Mouse (Mus musculus) 416B (cell line): ENCODE data around the gene Ddx21.
"Not testable (repeated sequence)": the region's sequence is repeated elsewhere in the genome, so short reads cannot be mapped to it uniquely, and the experiment has no call there.

Experiments
- DNase-seq: peaks from one replicate; pipeline ENCODE4 v3.0.0; 2011; ENCODE audit warnings: low read depth

Gene Ddx21

GRCm38 (mm10) chr10:62602177-62603040, at the start of gene Ddx21:
Gene Ddx21 (minus strand): TSS chr10:62602281.
- peak; percentile 95 for DNase-seq

- DNase-seq = peak; percentile 99
Measured at GRCm38 (mm10) chr10:62650881-62651810, 49.1 kb upstream of the Ddx21 start, which contains the start of gene Ddx50. Gene Ddx50 (minus strand): TSS chr10:62651218.

GRCm38 (mm10) chr10:62650358-62650782, 48.3 kb upstream of the Ddx21 start:
- peak; percentile 51 for DNase-seq

GRCm38 (mm10) chr10:62604161-62604560, 2.1 kb upstream of the Ddx21 start:
- peak; percentile 19 for DNase-seq

GRCm38 (mm10) chr10:62603233-62604030, 1.4 kb upstream of the Ddx21 start:
- DNase-seq = peak; percentile 63

GRCm38 (mm10) chr10:62601833-62602176, 276 bp downstream of the Ddx21 start:
- no peak for DNase-seq

- DNase-seq = peak; percentile 63
Measured at GRCm38 (mm10) chr10:62601053-62601791, 859 bp downstream of the Ddx21 start.

GRCm38 (mm10) chr10:62600056-62600455, 2.0 kb downstream of the Ddx21 start:
- peak; percentile 55 for DNase-seq

GRCm38 (mm10) chr10:62599311-62599710, 2.8 kb downstream of the Ddx21 start:
- DNase-seq = peak; percentile 24

- no peak for DNase-seq
Measured at GRCm38 (mm10) chr10:62592496-62592895, 9.6 kb downstream of the Ddx21 start.

GRCm38 (mm10) chr10:62590200-62590599, 11.9 kb downstream of the Ddx21 start:
- peak; percentile 94 for DNase-seq

GRCm38 (mm10) chr10:62588616-62589015, 13.5 kb downstream of the Ddx21 start:
- no peak for DNase-seq

- no peak for DNase-seq
Measured at GRCm38 (mm10) chr10:62583245-62583644, 18.8 kb downstream of the Ddx21 start.

GRCm38 (mm10) chr10:62582701-62583100, 19.4 kb downstream of the Ddx21 start:
- no peak for DNase-seq

- no peak for DNase-seq
Measured at GRCm38 (mm10) chr10:62582263-62582662, 19.8 kb downstream of the Ddx21 start.

- DNase-seq = not testable (repeated sequence)
Measured at GRCm38 (mm10) chr10:62579129-62579528, 23.0 kb downstream of the Ddx21 start.

GRCm38 (mm10) chr10:62578338-62579100, 23.6 kb downstream of the Ddx21 start, which contains the start of gene Kif1bp:
Gene Kif1bp (minus strand): TSS chr10:62578457.
- peak; percentile 99 for DNase-seq

GRCm38 (mm10) chr10:62577673-62578337, 24.3 kb downstream of the Ddx21 start:
- DNase-seq = no peak

GRCm38 (mm10) chr10:62575001-62575400, 27.1 kb downstream of the Ddx21 start:
- peak; percentile 88 for DNase-seq
